Mouse (Mus musculus): ENCODE results near the gene Cep250.
"Not testable (repeated sequence)": the region's sequence is repeated elsewhere in the genome, so short reads cannot be mapped to it uniquely, and the experiment has no call there.

- not testable (repeated sequence) for TF ChIP-seq MEF2A (IDR thresholded peaks at IDR 0.05; ENCODE audit: extremely low read depth, insufficient replicate concordance, low read depth, low read length, poor library complexity, severe bottlenecking); USF1 (IDR thresholded peaks at IDR 0.05; ENCODE audit: low read depth, low read length); CTCF (IDR thresholded peaks at IDR 0.05 in 2 of 3, conservative IDR thresholded peaks at IDR 0.05 in 1 of 3; ENCODE audit: control insufficient read depth in 1 of 3, insufficient read depth in 1 of 3, low read depth in 2 of 3, low read length in 3 of 3, poor library complexity in 1 of 3, severe bottlenecking in 1 of 3); POLR2A (IDR thresholded peaks at IDR 0.05; ENCODE audit: control insufficient read depth in 1 of 2, insufficient read depth in 1 of 2, low read depth in 1 of 2, low read length in 2 of 2, poor library complexity in 1 of 2); MAX (IDR thresholded peaks at IDR 0.05; ENCODE audit: low read length); MAZ (IDR thresholded peaks at IDR 0.05; ENCODE audit: low read depth, low read length); TAL1 (IDR thresholded peaks at IDR 0.05; ENCODE audit: low read length); E2F4 (IDR thresholded peaks at IDR 0.05; ENCODE audit: borderline replicate concordance, low read depth, low read length)
These were observed 31.0 kb upstream of the Cep250 start for GRCm38 (mm10) chr2:155925213-155925612.
